Mouse (Mus musculus) MEL (cell line): ENCODE results near the gene Olfml3. TPM values are rescaled to one million over a fixed set of nuclear protein-coding genes. Genes with fewer than 3 reads are reported as not detected.

Source experiments
- DNase-seq: peaks from one replicate; pipeline ENCODE4 v3.0.0; 2011; ENCODE audit warnings: low read depth, low spot score
- H3K27ac ChIP-seq: 2 replicates; pipeline ENCODE4 v1.5.1; 2012; ENCODE audit warnings: low read depth, mild to moderate bottlenecking, control low read depth, low read length, moderate library complexity; ENCODE audit not compliant: control insufficient read depth
- H3K27me3 ChIP-seq, 2 experiments: fragments of 150-350 bp in 1 of 2; sonication (generic) in 1 of 2; 2 replicates each; pipeline ENCODE4 v1.6.1; 2012; ENCODE audit warnings: low read length in 2 of 2, mild to moderate bottlenecking in 2 of 2, improper control_type of control experiment in 1 of 2, moderate library complexity in 1 of 2; ENCODE audit not compliant: insufficient read depth in 2 of 2, control insufficient read depth in 1 of 2
- H3K36me3 ChIP-seq, 2 experiments: 2 replicates each; pipeline ENCODE4 v1.6.1; 2012 to 2014; ENCODE audit warnings: low read length in 2 of 2, improper control_type of control experiment in 1 of 2, inconsistent platforms in 1 of 2, mild to moderate bottlenecking in 1 of 2; ENCODE audit not compliant: insufficient read depth in 2 of 2, control insufficient read depth in 1 of 2
- H3K4me1 ChIP-seq, 2 experiments: fragments of 150-350 bp in 1 of 2; sonication (generic) in 1 of 2; 2 replicates each; pipeline ENCODE4 v1.6.1; 2012; ENCODE audit warnings: low read length in 2 of 2, improper control_type of control experiment in 1 of 2, mild to moderate bottlenecking in 1 of 2; ENCODE audit not compliant: insufficient read depth in 2 of 2, control insufficient read depth in 1 of 2
- H3K4me3 ChIP-seq, 2 experiments: fragments of 150-350 bp in 1 of 2; sonication (generic) in 1 of 2; 2 replicates each; pipeline ENCODE4 v1.5.1; 2012; ENCODE audit warnings: low read depth in 2 of 2, low read length in 2 of 2, mild to moderate bottlenecking in 2 of 2, moderate library complexity in 2 of 2, control low read depth in 1 of 2, improper control_type of control experiment in 1 of 2; ENCODE audit not compliant: control insufficient read depth in 1 of 2, insufficient read depth in 1 of 2
- H3K79me2 ChIP-seq: 2 replicates; pipeline ENCODE4 v1.6.1; 2012; ENCODE audit warnings: mild to moderate bottlenecking, low read length, moderate library complexity; ENCODE audit not compliant: control insufficient read depth, poor library complexity, insufficient read depth
- H3K9ac ChIP-seq: 2 replicates; pipeline ENCODE4 v1.6.1; 2012; ENCODE audit warnings: low read depth, mild to moderate bottlenecking, control low read depth, low read length, moderate library complexity; ENCODE audit not compliant: control insufficient read depth, poor library complexity, severe bottlenecking
- H3K9me3 ChIP-seq: fragments of 150-350 bp; sonication (generic); replicated peaks from 2 replicates; pipeline ENCODE4 v1.6.1; 2012; ENCODE audit warnings: mild to moderate bottlenecking, low read length, improper control_type of control experiment, moderate library complexity; ENCODE audit not compliant: insufficient read depth
- BHLHE40 ChIP-seq: IDR thresholded peaks from 2 replicates; pipeline ENCODE4 v1.6.1; 2012; ENCODE audit warnings: low read depth, mild to moderate bottlenecking, inconsistent platforms, low read length, improper control_type of control experiment, borderline replicate concordance
- CHD1 ChIP-seq: IDR thresholded peaks from 2 replicates; pipeline ENCODE4 v1.6.1; 2012; ENCODE audit warnings: low read depth, mild to moderate bottlenecking, inconsistent platforms, low read length, improper control_type of control experiment
- E2F4 ChIP-seq: IDR thresholded peaks from 2 replicates; pipeline ENCODE4 v1.6.1; 2011; ENCODE audit warnings: low read depth, low read length, improper control_type of control experiment, borderline replicate concordance
- GATA1 ChIP-seq: IDR thresholded peaks from 2 replicates; pipeline ENCODE4 v1.6.1; 2011; ENCODE audit warnings: low read depth, low read length, improper control_type of control experiment
- MAFK ChIP-seq: IDR thresholded peaks from 2 replicates; pipeline ENCODE4 v1.6.1; 2011; ENCODE audit warnings: low read depth, mild to moderate bottlenecking, low read length, improper control_type of control experiment, borderline replicate concordance
- MEF2A ChIP-seq: IDR thresholded peaks from 2 replicates; pipeline ENCODE4 v1.6.1; 2014; ENCODE audit warnings: low read depth, mild to moderate bottlenecking, inconsistent platforms, low read length, improper control_type of control experiment; ENCODE audit not compliant: poor library complexity, insufficient replicate concordance, severe bottlenecking; ENCODE audit errors: extremely low read depth
- NRF1 ChIP-seq: IDR thresholded peaks from 2 replicates; pipeline ENCODE4 v1.6.1; 2014; ENCODE audit warnings: low read depth, mild to moderate bottlenecking, inconsistent platforms, low read length, improper control_type of control experiment, moderate library complexity; ENCODE audit not compliant: poor library complexity, insufficient read depth, severe bottlenecking
- POLR2AphosphoS2 ChIP-seq: IDR thresholded peaks from 2 replicates; pipeline ENCODE4 v1.6.1; 2011; ENCODE audit warnings: low read length, improper control_type of control experiment
- SMC3 ChIP-seq: IDR thresholded peaks from 2 replicates; pipeline ENCODE4 v1.6.1; 2011; ENCODE audit warnings: low read depth, low read length, improper control_type of control experiment
- TAL1 ChIP-seq: IDR thresholded peaks from 2 replicates; pipeline ENCODE4 v1.6.1; 2012; ENCODE audit warnings: mild to moderate bottlenecking, inconsistent platforms, low read length, moderate library complexity, mixed read lengths
- TCF12 ChIP-seq: IDR thresholded peaks from 2 replicates; pipeline ENCODE4 v1.6.1; 2014; ENCODE audit warnings: low read depth, mild to moderate bottlenecking, inconsistent platforms, low read length, improper control_type of control experiment, moderate library complexity
- UBTF ChIP-seq: IDR thresholded peaks from 2 replicates; pipeline ENCODE4 v1.6.1; 2012; ENCODE audit warnings: low read depth, mild to moderate bottlenecking, inconsistent platforms, low read length, improper control_type of control experiment, moderate library complexity, borderline replicate concordance; ENCODE audit not compliant: insufficient read depth
- USF1 ChIP-seq: IDR thresholded peaks from 2 replicates; pipeline ENCODE4 v1.6.1; 2014; ENCODE audit warnings: low read depth, mild to moderate bottlenecking, inconsistent platforms, low read length, improper control_type of control experiment, moderate library complexity
- USF2 ChIP-seq, 2 experiments: IDR thresholded peaks; 2 replicates each; pipeline ENCODE4 v1.6.1; 2011 to 2012; ENCODE audit warnings: improper control_type of control experiment in 2 of 2, low read length in 2 of 2, borderline replicate concordance in 1 of 2, inconsistent platforms in 1 of 2, low read depth in 1 of 2, mild to moderate bottlenecking in 1 of 2; ENCODE audit not compliant: insufficient read depth in 1 of 2
- ZNF384 ChIP-seq: IDR thresholded peaks from 2 replicates; pipeline ENCODE4 v1.6.1; 2012; ENCODE audit warnings: low read depth, mild to moderate bottlenecking, inconsistent platforms, low read length, improper control_type of control experiment
- polyA plus RNA-seq, 2 experiments: library from polyadenylated mRNA; stranded (reverse) in 1 of 2; unstranded in 1 of 2; fragments of >175 nt in 1 of 2; fragments of >200 nt in 1 of 2; gene quantifications; 2 replicates each; pipeline versions ENCODE4 v1.2.1 to v1.2.4; 2012; ENCODE audit warnings: low replicate concordance in 2 of 2, low read depth in 1 of 2; ENCODE audit not compliant: insufficient read length in 2 of 2, insufficient read depth in 1 of 2, missing spikeins in 1 of 2
- total RNA-seq: library from RNA; depleted of rRNA; stranded (reverse); fragments of 300-350 nt; gene quantifications from 2 replicates; pipeline ENCODE4 v1.2.3, GENCODE M21; 2012

The Olfml3 gene
- total and polyA plus RNA-seq, 3 experiments = 0.08 to 0.18 TPM; not detected in 1

DNA sequence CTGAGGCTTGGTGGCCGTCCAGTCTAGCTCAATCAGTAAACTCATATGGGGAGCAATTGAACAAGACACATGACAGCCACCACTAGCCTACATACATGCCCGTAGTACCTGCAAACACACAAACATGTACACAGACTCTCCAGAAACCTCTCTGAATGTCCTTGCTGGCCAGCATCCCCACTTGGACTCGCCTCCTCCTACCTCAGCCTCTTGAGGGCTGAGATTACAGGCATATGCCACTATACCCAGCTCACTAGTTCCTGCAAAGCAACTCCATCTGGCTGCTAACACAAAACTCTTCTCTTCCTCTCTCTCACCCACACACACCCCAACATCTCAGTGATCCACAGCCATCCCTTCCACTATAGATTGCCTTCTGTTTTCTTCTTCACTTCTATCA is 42.5 kb upstream of the Olfml3 start:
- TF ChIP-seq UBTF (no peak), BHLHE40 (no peak), SMC3 (no peak), GATA1 (no peak), TAL1 (no peak), NRF1 (no peak), CHD1 (no peak), ZNF384 (no peak), MAFK (no peak), E2F4 (no peak)
- H3K4me1 ChIP-seq = peaks cover 0 to 3% of the 10 kb centered on the region in 2 experiments

DNA sequence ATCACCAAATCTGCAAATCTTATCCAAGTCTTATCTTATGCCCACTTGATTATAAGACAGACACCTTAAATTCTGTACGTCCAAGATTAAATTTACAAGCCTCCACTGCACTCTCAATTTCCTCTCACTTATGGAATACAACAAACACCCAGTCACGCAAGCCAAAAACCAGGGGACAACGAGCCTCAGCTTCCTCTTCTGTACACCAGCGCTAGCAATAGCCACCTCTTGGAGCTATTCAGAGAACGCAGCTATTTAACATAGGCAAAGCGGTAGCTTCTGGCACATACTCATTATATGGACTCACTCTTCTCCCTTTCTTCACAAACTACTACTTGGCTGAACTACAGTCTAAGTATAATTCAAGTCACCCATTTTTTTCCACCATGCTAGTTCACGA is 41.4 kb upstream of the Olfml3 start:
- no peak overlapping the region for H3K27ac ChIP-seq
- peak; percentile 26 for DNase-seq
- peaks cover 8 to 13% of the 10 kb centered on the region in 2 experiments for H3K36me3 ChIP-seq
- H3K79me2 ChIP-seq = peaks cover 46% of the 10 kb centered on the region
- no peak overlapping the region for H3K4me3 ChIP-seq
- H3K9me3 ChIP-seq = no peaks in the 10 kb centered on the region
- H3K27me3 ChIP-seq = no peaks in the 10 kb centered on the region
- no peak overlapping the region for H3K9ac ChIP-seq
- peaks cover 0 to 3% of the 10 kb centered on the region in 2 experiments for H3K4me1 ChIP-seq
- 0 out of 2 replicates have a peak, but pooled peaks have one; percentile 30 for TF ChIP-seq GATA1
- TF ChIP-seq USF1 = no peak
- no peak for TF ChIP-seq POLR2AphosphoS2
- no peak for TF ChIP-seq TCF12
- no peak for TF ChIP-seq MEF2A
- TF ChIP-seq USF2 (IDR thresholded peaks at IDR 0.05; ENCODE audit: borderline replicate concordance in 1 of 2, insufficient read depth in 1 of 2, low read depth in 1 of 2, low read length in 2 of 2) = no peak
- no peak for TF ChIP-seq ZNF384

More for the DNA sequence above, 42.5 kb upstream of the Olfml3 start:
- Histone ChIP-seq H3K9me3 (no peaks in the 10 kb centered on the region), H3K4me3 (no peak overlapping the region), H3K27me3 (no peaks in the 10 kb centered on the region), H3K9ac (no peak overlapping the region), H3K36me3 (peaks cover 6 to 13% of the 10 kb centered on the region in 2 experiments), H3K27ac (no peak overlapping the region), H3K79me2 (peaks cover 55% of the 10 kb centered on the region)
- no peak for DNase-seq
